Mouse (Mus musculus) adrenal gland, postnatal 10 days (tissue): ENCODE measurements around the gene Phc2. TPM values are rescaled to one million over a fixed set of nuclear protein-coding genes. Genes with fewer than 3 reads are reported as not detected.

Experiments
- DNase-seq: peaks from one replicate; pipeline ENCODE4 v3.0.0; 2021; ENCODE audit warnings: mixed read lengths
- total RNA-seq, 2 experiments: library from RNA; stranded (reverse); gene quantifications; 2 replicates each; pipeline ENCODE4 v1.2.3; 2021

The Phc2 gene
- total RNA-seq, 2 experiments from 2014 or later: 76.2 to 77.8 TPM

- DNase-seq: peak; percentile 81
Measured at GRCm38 (mm10) chr4:128720110-128720509, 65.6 kb downstream of the Phc2 start.

- DNase-seq: no peak
Measured at GRCm38 (mm10) chr4:128721061-128721648, 66.7 kb downstream of the Phc2 start.

GRCm38 (mm10) chr4:128721761-128722160 lies 67.3 kb downstream of the Phc2 start:
- DNase-seq: no peak

- DNase-seq: no peak
Measured at GRCm38 (mm10) chr4:128722932-128723331, 68.4 kb downstream of the Phc2 start.

- no peak for DNase-seq
Measured at GRCm38 (mm10) chr4:128723431-128723830, 68.9 kb downstream of the Phc2 start.

GRCm38 (mm10) chr4:128724059-128724458 lies 69.6 kb downstream of the Phc2 start:
- DNase-seq: peak; percentile 26

- DNase-seq: peak; percentile 92
Measured at GRCm38 (mm10) chr4:128727019-128727720, 72.7 kb downstream of the Phc2 start.

GRCm38 (mm10) chr4:128727721-128728430 lies 73.4 kb downstream of the Phc2 start:
- peak; percentile 79 for DNase-seq

GRCm38 (mm10) chr4:128728431-128728851 lies 73.9 kb downstream of the Phc2 start:
- no peak for DNase-seq

- no peak for DNase-seq
Measured at GRCm38 (mm10) chr4:128729033-128729708, 74.7 kb downstream of the Phc2 start.

GRCm38 (mm10) chr4:128729709-128730037 lies 75.2 kb downstream of the Phc2 start:
- peak; percentile 43 for DNase-seq

- DNase-seq: no peak
Measured at GRCm38 (mm10) chr4:128730271-128730670, 75.8 kb downstream of the Phc2 start.

- DNase-seq: peak; percentile 54
Measured at GRCm38 (mm10) chr4:128732794-128733193, 78.3 kb downstream of the Phc2 start.

GRCm38 (mm10) chr4:128733496-128733895 lies 79.0 kb downstream of the Phc2 start:
- DNase-seq: peak; percentile 52

- DNase-seq: peak; percentile 80
Measured at GRCm38 (mm10) chr4:128734217-128734616, 79.7 kb downstream of the Phc2 start.

GRCm38 (mm10) chr4:128734721-128735671 lies 80.5 kb downstream of the Phc2 start:
- peak; percentile 37 for DNase-seq

GRCm38 (mm10) chr4:128737137-128737589 lies 82.7 kb downstream of the Phc2 start:
- DNase-seq: no peak

GRCm38 (mm10) chr4:128737825-128738610 lies 83.5 kb downstream of the Phc2 start:
- DNase-seq: no peak

- DNase-seq: no peak
Measured at GRCm38 (mm10) chr4:128740878-128741277, 86.4 kb downstream of the Phc2 start.

GRCm38 (mm10) chr4:128741906-128742305 lies 87.4 kb downstream of the Phc2 start:
- DNase-seq: no peak
